ENCODE assay signal across 25 mouse cellular contexts in genomic region chr16:38519140-38519539, GRCm38 (mm10). TPM values are rescaled to one million over a fixed set of nuclear protein-coding genes. Genes with fewer than 3 reads are reported as not detected.
DNase-seq lines count a peak whose midpoint lies in the region; TF ChIP-seq lines count a peak whose summit lies in the region.
"Had no signal": no experiment of that assay in that cellular context is flagged by ENCODE, and none has a peak within 500 bp of the region (broad histone marks: within the 10 kb centered on the region; RNA-seq: fewer than 3 reads in every experiment).

No protein-coding gene starts in this region.

- H3K9ac ChIP-seq in CH12.LX (ENCODE audit: insufficient read depth, low read depth): no peak overlapping the region
- H3K9ac ChIP-seq: forebrain, embryonic 13.5 days; hindbrain, embryonic 14.5 days had no signal

- TF ChIP-seq CTCF in CH12.LX (conservative IDR thresholded peaks at IDR 0.05 in 1 of 2, IDR thresholded peaks at IDR 0.05 in 1 of 2; ENCODE audit: low read depth in 2 of 2, low read length in 2 of 2): no peak

- TF ChIP-seq POLR2A in CH12.LX (IDR thresholded peaks at IDR 0.05; ENCODE audit: low read depth, low read length): no peak

- no peaks in the 10 kb centered on the region for H3K27me3 ChIP-seq in CH12.LX (replicated peaks)
- H3K27me3 ChIP-seq: forebrain, embryonic 13.5 days; heart, embryonic 13.5 days had no signal

- peaks cover 26% of the 10 kb centered on the region for H3K79me2 ChIP-seq in CH12.LX (replicated peaks; ENCODE audit: control insufficient read depth, extremely low read depth, insufficient read depth, poor library complexity, severe bottlenecking)

- TF ChIP-seq RAD21 in CH12.LX (IDR thresholded peaks at IDR 0.05; ENCODE audit: low read depth, low read length): no peak

- H3K4me2 ChIP-seq in CH12.LX (ENCODE audit: insufficient read depth, low read depth, poor library complexity, severe bottlenecking): no peak overlapping the region
- H3K4me2 ChIP-seq: forebrain, embryonic 13.5 days; heart, embryonic 13.5 days; hindbrain, embryonic 14.5 days had no signal

- no peaks in the 10 kb centered on the region for H3K9me3 ChIP-seq in CH12.LX (replicated peaks; ENCODE audit: low read length)
- H3K9me3 ChIP-seq: forebrain, embryonic 10.5 days; forebrain, embryonic 13.5 days; heart, embryonic 10.5 days; heart, embryonic 13.5 days had no signal

- in situ Hi-C loops in CH12.LX (cut with MboI; ENCODE audit: low pct_ligation_motif_present, low pct_unique_long_range_greater_than_20kb, low sequenced_read_pairs): loop anchor here (25.0 kb wide), 1 partner anchor 507 kb away; no protein-coding TSS in a partner anchor

- DNase-seq in 3T3-L1 (ENCODE audit: low read depth, low spot score): peak; percentile 71
- no peak for DNase-seq in CH12.LX (ENCODE audit: extremely low read depth)
- DNase-seq in MN1 (ENCODE audit: low spot score): peak; percentile 12
- peak; percentile 51 for DNase-seq in R1 (ENCODE audit: low read depth, low spot score)
- no peak for DNase-seq in gastrocnemius, adult 8-10 months (ENCODE audit: low spot score in 2 of 2)
- no peak for DNase-seq in ovary, postnatal 10 days (ENCODE audit: low spot score)
- DNase-seq in right cerebral cortex, postnatal 14 days: no peak
- DNase-seq: adrenal gland, adult 8-10 months; adrenal gland, postnatal 25 days; B cell, adult 2 months; cerebellum, adult 11-12 months; cerebellum, adult 8-10 months; cerebellum, postnatal 10 days; gastrocnemius, adult 2 months; gastrocnemius, postnatal 36 days; heart, adult 2 months; heart, postnatal 14 days; heart, postnatal 4 days; kidney, adult 2 months had no signal

- peaks cover 22 to 48% of the 10 kb centered on the region in 2 experiments for H3K36me3 ChIP-seq in CH12.LX (replicated peaks in 1 of 2; ENCODE audit: control insufficient read depth in 1 of 2, insufficient read depth in 1 of 2, low read length in 1 of 2)

- TF ChIP-seq EP300 in CH12.LX (IDR thresholded peaks at IDR 0.05; ENCODE audit: low read length): peak; percentile 64

- H3K4me1 ChIP-seq in CH12.LX (ENCODE audit: control insufficient read depth in 1 of 2, insufficient read depth in 2 of 2): peaks cover 5 to 39% of the 10 kb centered on the region in 2 experiments; a peak in 3 of 4 replicates

- dilution Hi-C loops in CH12.LX (cut with MboI; ENCODE audit: extremely low pct_ligation_motif_present, extremely low pct_unique_long_range_greater_than_20kb, low sequenced_read_pairs): no loop called here

- H3K4me3 ChIP-seq in CH12.LX (replicated peaks in 1 of 3; ENCODE audit: low read depth in 2 of 3, low read length in 2 of 3, poor library complexity in 1 of 3): no peak overlapping the region
- H3K4me3 ChIP-seq: forebrain, embryonic 10.5 days; forebrain, embryonic 13.5 days; gastrocnemius, adult 2 months; heart, adult 2 months; heart, embryonic 10.5 days; heart, embryonic 13.5 days had no signal

- no peak overlapping the region for H3K27ac ChIP-seq in CH12.LX (ENCODE audit: insufficient read depth, low read depth)
- H3K27ac ChIP-seq: forebrain, embryonic 10.5 days; forebrain, embryonic 13.5 days; gastrocnemius, adult 2 months; heart, adult 2 months; heart, embryonic 10.5 days; heart, embryonic 13.5 days; hindbrain, embryonic 14.5 days; hindbrain, postnatal 0 days had no signal

TF ChIP-seq in CH12.LX, 34 proteins besides CTCF, POLR2A, EP300 and RAD21:
- no peak for TF ChIP-seq ZNF384 (IDR thresholded peaks at IDR 0.05; ENCODE audit: low read depth, low read length)
- TF ChIP-seq JUN (IDR thresholded peaks at IDR 0.05; ENCODE audit: insufficient read depth, low read depth, low read length): peak; percentile 65
- no peak for TF ChIP-seq MAX (IDR thresholded peaks at IDR 0.05; ENCODE audit: low read length)
- no peak for TF ChIP-seq ZMIZ1 (IDR thresholded peaks at IDR 0.05; ENCODE audit: low read depth, low read length)
- no peak for TF ChIP-seq NELFE (IDR thresholded peaks at IDR 0.05; ENCODE audit: low read depth, low read length)
- TF ChIP-seq MEF2A (IDR thresholded peaks at IDR 0.05; ENCODE audit: borderline replicate concordance, low read depth, low read length): no peak
- TF ChIP-seq IRF4 (IDR thresholded peaks at IDR 0.05; ENCODE audit: low read depth, low read length): 0 out of 2 replicates have a peak, but pooled peaks have one; percentile 27
- TF ChIP-seq JUND (conservative IDR thresholded peaks at IDR 0.05; ENCODE audit: low read depth, low read length): peak; percentile 84
- TF ChIP-seq CHD2 (IDR thresholded peaks at IDR 0.05; ENCODE audit: low read length): no peak

RNA-seq across cellular contexts. Expression of gene Timmdc1, which starts 3.3 kb away (rescaled TPM):
- 49.7 and 50.1 TPM in 2 replicates for total RNA-seq in CH12.LX (2012; rRNA removed)
- total RNA-seq in CH12.LX (2014; rRNA removed): 32.5 and 36.5 TPM in 2 replicates
- polyA plus RNA-seq in CH12.LX (2012; ENCODE audit: insufficient read length, low read depth): 45.1 and 45.3 TPM in 2 replicates
- total RNA-seq in gastrocnemius, adult 8-10 months (2022): 10 to 100 TPM; 42.4 to 50.3 (median 43.5) TPM

RNA-seq across cellular contexts. Expression of gene Poglut1, which starts 30.9 kb away (rescaled TPM):
- total RNA-seq in CH12.LX (2012; rRNA removed) (41.4 and 44.2 TPM in 2 replicates), CH12.LX (2014; rRNA removed) (65.6 and 76.9 TPM in 2 replicates)
- 54.7 and 54.8 TPM in 2 replicates for polyA plus RNA-seq in CH12.LX (2012; ENCODE audit: insufficient read length, low read depth)
- 10 to 100 TPM in 3 of 4 experiments, 1 to 10 TPM in 1; 8.9 to 11.1 (median 10.5) TPM for total RNA-seq in gastrocnemius, adult 8-10 months (2022)

RNA-seq across cellular contexts. Expression of gene Tmem39a, which starts 39.4 kb away (rescaled TPM):
- total RNA-seq in CH12.LX (2012; rRNA removed) (61.9 and 66.5 TPM in 2 replicates), CH12.LX (2014; rRNA removed) (42.3 and 52.3 TPM in 2 replicates)
- polyA plus RNA-seq in CH12.LX (2012; ENCODE audit: insufficient read length, low read depth): 120 and 137 TPM in 2 replicates
- 10 to 100 TPM; 14.0 to 19.3 (median 15.5) TPM for total RNA-seq in gastrocnemius, adult 8-10 months (2022)

Comparison
In these comparisons a context has a peak if more than half of its experiments do, and no peak if none do; other contexts are left out.
1. DNase-seq: peak in 3T3-L1 (single experiment), MN1 (single experiment) and R1 (single experiment); none in CH12.LX (single experiment), gastrocnemius, adult 8-10 months (0 of 2), ovary, postnatal 10 days (single experiment) and right cerebral cortex, postnatal 14 days (single experiment).